Mouse (Mus musculus) bone marrow, adult 2 months (tissue): ENCODE measurements around the gene Zfand3.

ENCODE experiments used
- CTCF ChIP-seq: fragments of 200-500 bp; IDR thresholded peaks from 2 replicates; pipeline ENCODE4 v1.5.1; 2011; ENCODE audit warnings: low read length, control low read depth; ENCODE audit not compliant: control insufficient read depth, insufficient read depth
- POLR2A ChIP-seq: fragments of 200-500 bp; IDR thresholded peaks from 2 replicates; pipeline ENCODE4 v1.6.1; 2011; ENCODE audit warnings: low read depth, mild to moderate bottlenecking, control low read depth, low read length, borderline replicate concordance; ENCODE audit not compliant: control insufficient read depth

DNA sequence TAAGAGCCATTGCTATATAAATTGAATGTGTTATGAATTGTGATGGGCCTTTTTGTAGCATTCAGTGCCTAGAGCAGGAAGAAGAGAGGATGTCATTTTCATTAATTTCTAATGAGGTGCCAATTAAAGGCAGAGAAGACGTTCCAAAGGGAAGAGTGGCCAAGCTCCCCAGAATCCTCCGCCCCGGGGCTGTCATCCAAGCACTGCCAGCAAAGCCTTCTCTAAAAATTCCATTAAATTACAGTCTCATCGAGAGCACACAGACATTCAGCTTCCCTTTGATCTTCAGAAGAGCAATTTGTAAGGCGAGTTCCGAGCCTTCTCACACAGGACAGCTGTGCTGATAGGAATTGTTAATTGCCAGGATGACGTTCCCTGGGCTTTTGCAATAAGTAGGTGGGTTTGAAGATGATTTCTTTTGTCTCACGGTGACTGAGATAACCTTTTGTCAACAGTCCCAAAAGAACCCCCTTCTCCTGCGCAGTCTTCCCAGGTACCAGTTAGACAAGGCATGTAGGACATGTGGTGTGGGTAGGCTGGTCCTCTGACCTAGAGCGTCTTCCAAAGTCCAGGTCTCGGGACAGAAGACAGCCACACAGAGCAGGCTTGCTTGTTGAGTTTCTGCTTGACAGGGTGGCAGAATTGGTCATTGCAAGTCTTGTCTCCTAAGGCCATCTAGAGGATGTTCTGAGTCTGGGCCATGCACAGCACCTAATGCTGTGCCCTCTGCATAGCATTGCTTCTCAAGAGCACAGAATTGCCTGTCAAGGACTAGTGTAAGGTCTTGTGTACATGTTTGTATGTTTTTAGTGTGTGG lies 190.3 kb downstream of the Zfand3 start:
- TF ChIP-seq CTCF (no peak), POLR2A (no peak)
